Mouse (Mus musculus): Measurements from ENCODE around the gene Gm43738.

Gm43738 gene

GRCm38 (mm10) chr3:89058361-89058760, 42.5 kb downstream of the Gm43738 start:
- in situ Hi-C loops (cut with MboI, MseI): loop anchor here in 1 of 2 experiments (25.0 kb wide), 1 partner anchor 746 kb away; no protein-coding TSS in a partner anchor

- in situ Hi-C loops (cut with MboI, MseI): no loop called here
Measured at GRCm38 (mm10) chr3:89043359-89043758, 57.5 kb downstream of the Gm43738 start.
